Comparison of ENCODE assay signal across 1 mouse cellular context in the genomic region with DNA sequence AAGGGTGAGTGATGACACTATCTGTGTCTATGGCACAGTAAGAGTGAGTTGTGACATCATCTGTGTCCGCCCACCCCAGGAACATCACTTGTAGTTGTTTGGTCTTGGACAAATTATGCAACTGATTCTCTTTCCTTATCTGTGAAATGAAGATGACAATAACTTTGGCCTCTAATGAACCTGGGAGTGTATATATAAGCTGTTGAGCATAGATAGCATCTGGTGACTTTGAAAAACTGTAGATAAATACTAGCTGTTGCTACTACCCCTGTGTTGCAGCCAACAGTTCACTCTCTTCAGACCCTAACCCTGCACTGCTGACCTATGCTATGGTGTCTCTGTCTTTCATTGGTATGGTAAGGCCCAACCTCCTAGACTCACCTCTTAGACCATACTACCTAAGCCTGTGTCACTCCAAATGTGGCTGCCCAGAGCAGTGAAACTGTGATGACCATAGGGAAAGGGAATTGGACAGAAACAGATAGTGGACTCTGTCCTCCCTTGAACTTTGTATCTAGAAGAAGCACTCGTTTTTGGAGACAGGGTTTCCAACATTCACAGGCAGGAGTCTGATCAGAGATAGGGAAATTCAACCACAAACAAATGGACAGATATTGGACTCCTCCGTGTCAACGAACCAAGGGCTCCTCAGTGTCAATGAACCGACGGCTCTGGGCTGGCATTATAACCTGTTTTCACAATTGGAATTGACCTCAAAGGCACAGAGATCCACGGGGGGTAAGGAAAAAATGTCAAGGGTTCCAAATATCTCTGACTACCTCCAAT.
TF ChIP-seq lines count a peak whose summit lies in the region.

No protein-coding gene starts in this region.

TF ChIP-seq in MEL, 35 proteins besides CTCF, POLR2A, EP300 and RAD21 (continued from another document):
- TF ChIP-seq USF1 (IDR thresholded peaks at IDR 0.05; ENCODE audit: low read depth, low read length) (no peak), ZKSCAN1 (IDR thresholded peaks at IDR 0.05; ENCODE audit: low read depth, low read length) (no peak), UBTF (IDR thresholded peaks at IDR 0.05; ENCODE audit: borderline replicate concordance, insufficient read depth, low read depth, low read length) (no peak), E2F4 (IDR thresholded peaks at IDR 0.05; ENCODE audit: borderline replicate concordance, low read depth, low read length) (no peak), POLR2AphosphoS2 (IDR thresholded peaks at IDR 0.05; ENCODE audit: low read length) (no peak)
